Mouse (Mus musculus): ENCODE results near the gene Dnah5.
"Not testable (repeated sequence)": the region's sequence is repeated elsewhere in the genome, so short reads cannot be mapped to it uniquely, and the experiment has no call there.

Gene Dnah5

GRCm38 (mm10) chr15:28307131-28307530 lies 103.6 kb downstream of the Dnah5 start:
- DNase-seq (ENCODE audit: low spot score): no peak

- no peak for DNase-seq (ENCODE audit: low spot score)
Observed at GRCm38 (mm10) chr15:28307884-28308283, 104.3 kb downstream of the Dnah5 start.

- no peak for DNase-seq (ENCODE audit: low spot score)
Observed at GRCm38 (mm10) chr15:28310516-28310915, 107.0 kb downstream of the Dnah5 start.

- no peak for DNase-seq (ENCODE audit: low spot score)
Observed at GRCm38 (mm10) chr15:28313451-28313850, 109.9 kb downstream of the Dnah5 start.

- DNase-seq (ENCODE audit: low spot score): peak; percentile 82
Observed at GRCm38 (mm10) chr15:28315812-28316528, 112.4 kb downstream of the Dnah5 start.

GRCm38 (mm10) chr15:28322533-28322932 lies 119.0 kb downstream of the Dnah5 start:
- DNase-seq (ENCODE audit: low spot score): no peak

GRCm38 (mm10) chr15:28326985-28327384 lies 123.4 kb downstream of the Dnah5 start:
- DNase-seq (ENCODE audit: low spot score): peak; percentile 32

- DNase-seq (ENCODE audit: low spot score): peak; percentile 26
Observed at GRCm38 (mm10) chr15:28327441-28327840, 123.9 kb downstream of the Dnah5 start.

- no peak for DNase-seq (ENCODE audit: low spot score)
Observed at GRCm38 (mm10) chr15:28341151-28341550, 137.6 kb downstream of the Dnah5 start.

GRCm38 (mm10) chr15:28367561-28367960 lies 164.0 kb downstream of the Dnah5 start:
- DNase-seq (ENCODE audit: low spot score): no peak

GRCm38 (mm10) chr15:28370431-28370830 lies 166.9 kb downstream of the Dnah5 start:
- no peak for DNase-seq (ENCODE audit: low spot score)

- no peak for DNase-seq (ENCODE audit: low spot score)
Observed at GRCm38 (mm10) chr15:28371506-28371905, 168.0 kb downstream of the Dnah5 start.

- DNase-seq (ENCODE audit: low spot score): no peak
Observed at GRCm38 (mm10) chr15:28374394-28374793, 170.8 kb downstream of the Dnah5 start.

GRCm38 (mm10) chr15:28380909-28381308 lies 177.4 kb downstream of the Dnah5 start:
- DNase-seq (ENCODE audit: low spot score): no peak

- not testable (repeated sequence) for DNase-seq (ENCODE audit: low spot score)
Observed at GRCm38 (mm10) chr15:28393723-28394122, 190.2 kb downstream of the Dnah5 start.

- peak; percentile 32 for DNase-seq (ENCODE audit: low spot score)
Observed at GRCm38 (mm10) chr15:28395481-28395880, 191.9 kb downstream of the Dnah5 start.

- DNase-seq (ENCODE audit: low spot score): no peak
Observed at GRCm38 (mm10) chr15:28398472-28398871, 194.9 kb downstream of the Dnah5 start.

GRCm38 (mm10) chr15:28399258-28399657 lies 195.7 kb downstream of the Dnah5 start:
- DNase-seq (ENCODE audit: low spot score): no peak

GRCm38 (mm10) chr15:28404630-28405029 lies 201.1 kb downstream of the Dnah5 start:
- no peak for DNase-seq (ENCODE audit: low spot score)

- no peak for DNase-seq (ENCODE audit: low spot score)
Observed at GRCm38 (mm10) chr15:28405136-28405535, 201.6 kb downstream of the Dnah5 start.

GRCm38 (mm10) chr15:28439702-28440101 lies 236.2 kb downstream of the Dnah5 start:
- no peak for DNase-seq (ENCODE audit: low spot score)

- no peak for DNase-seq (ENCODE audit: low spot score)
Observed at GRCm38 (mm10) chr15:28444494-28444893, 240.9 kb downstream of the Dnah5 start.

GRCm38 (mm10) chr15:28461091-28461778 lies 257.7 kb downstream of the Dnah5 start:
- DNase-seq (ENCODE audit: low spot score): not testable (repeated sequence)
